Mouse (Mus musculus): ENCODE results near the gene Tac1. TPM values are rescaled to one million over a fixed set of nuclear protein-coding genes. Genes with fewer than 3 reads are reported as not detected.
"Not testable (repeated sequence)": the region's sequence is repeated elsewhere in the genome, so short reads cannot be mapped to it uniquely, and the experiment has no call there.

Tac1 gene
- polyA plus RNA-seq, 1 experiment from 2014 or later: 15.2 TPM

GRCm38 (mm10) chr6:7598416-7598815 is 43.7 kb downstream of the Tac1 start:
- no peak for ATAC-seq
- no peaks in the 10 kb centered on the region for H3K4me1 ChIP-seq (ENCODE audit: control insufficient read depth, insufficient read depth, low read length)
- H3K36me3 ChIP-seq (ENCODE audit: control insufficient read depth, insufficient read depth, low read length): no peaks in the 10 kb centered on the region
- H3K4me2 ChIP-seq (ENCODE audit: low read depth, low read length): no peak overlapping the region
- no peak overlapping the region for H3K9ac ChIP-seq (ENCODE audit: low read depth, low read length)
- H3K4me3 ChIP-seq (ENCODE audit: low read length): no peak overlapping the region
- H3K27ac ChIP-seq (ENCODE audit: low read length): no peak overlapping the region
- 71% methylated on average over 5 of the region's 5 CpGs for WGBS
- H3K9me3 ChIP-seq (ENCODE audit: control insufficient read depth, low read length): no peaks in the 10 kb centered on the region
- no peaks in the 10 kb centered on the region for H3K27me3 ChIP-seq (replicated peaks; ENCODE audit: control insufficient read depth, insufficient read depth, low read length)

GRCm38 (mm10) chr6:7600228-7600627 is 45.5 kb downstream of the Tac1 start:
- H3K4me1 ChIP-seq (ENCODE audit: control insufficient read depth, insufficient read depth, low read length): no peaks in the 10 kb centered on the region
- no peak for ATAC-seq

GRCm38 (mm10) chr6:7601353-7602094 is 46.8 kb downstream of the Tac1 start:
- Histone ChIP-seq H3K4me3 (ENCODE audit: low read length) (no peak overlapping the region), H3K27me3 (replicated peaks; ENCODE audit: control insufficient read depth, insufficient read depth, low read length) (no peaks in the 10 kb centered on the region), H3K4me1 (ENCODE audit: control insufficient read depth, insufficient read depth, low read length) (no peaks in the 10 kb centered on the region), H3K9me3 (ENCODE audit: control insufficient read depth, low read length) (no peaks in the 10 kb centered on the region), H3K9ac (ENCODE audit: low read depth, low read length) (no peak overlapping the region), H3K27ac (ENCODE audit: low read length) (no peak overlapping the region), H3K4me2 (ENCODE audit: low read depth, low read length) (no peak overlapping the region), H3K36me3 (ENCODE audit: control insufficient read depth, insufficient read depth, low read length) (no peaks in the 10 kb centered on the region)
- 72% methylated on average over 4 of the region's 4 CpGs for WGBS
- ATAC-seq: no peak

More at GRCm38 (mm10) chr6:7600228-7600627, 45.5 kb downstream of the Tac1 start:
- Histone ChIP-seq H3K36me3 (ENCODE audit: control insufficient read depth, insufficient read depth, low read length) (no peaks in the 10 kb centered on the region), H3K9ac (ENCODE audit: low read depth, low read length) (no peak overlapping the region), H3K9me3 (ENCODE audit: control insufficient read depth, low read length) (no peaks in the 10 kb centered on the region), H3K4me2 (ENCODE audit: low read depth, low read length) (no peak overlapping the region), H3K27ac (ENCODE audit: low read length) (no peak overlapping the region), H3K27me3 (replicated peaks; ENCODE audit: control insufficient read depth, insufficient read depth, low read length) (no peaks in the 10 kb centered on the region), H3K4me3 (ENCODE audit: low read length) (no peak overlapping the region)
- 58% methylated on average over 2 of the region's 2 CpGs for WGBS

GRCm38 (mm10) chr6:7613676-7614075 is 59.0 kb downstream of the Tac1 start:
- ATAC-seq; H3K4me1 ChIP-seq (ENCODE audit: control insufficient read depth, insufficient read depth, low read length); H3K27ac ChIP-seq (ENCODE audit: low read length); H3K9me3 ChIP-seq (ENCODE audit: control insufficient read depth, low read length); H3K4me3 ChIP-seq (ENCODE audit: low read length); H3K9ac ChIP-seq (ENCODE audit: low read depth, low read length); H3K36me3 ChIP-seq (ENCODE audit: control insufficient read depth, insufficient read depth, low read length); H3K27me3 ChIP-seq (replicated peaks; ENCODE audit: control insufficient read depth, insufficient read depth, low read length); H3K4me2 ChIP-seq (ENCODE audit: low read depth, low read length): not testable (repeated sequence)
- WGBS: 87% methylated on average over 18 of the region's 19 CpGs

Other genes with a start within 250 kb of the Tac1 start
- 95.8 and 112 TPM in 2 replicates for gene Asns, start 138.4 kb downstream of the Tac1 start, polyA plus RNA-seq (2015; fragmentation: Nextera tagmentation; extraction: Ambion mirVana)